Mouse (Mus musculus): Measurements from ENCODE around the gene Idh2. TPM values are rescaled to one million over a fixed set of nuclear protein-coding genes. Genes with fewer than 3 reads are reported as not detected.

Idh2 gene
- polyA plus RNA-seq, 1 experiment from 2014 or later: 183 TPM

GRCm38 (mm10) chr7:80069615-80070327 is 45.4 kb downstream of the Idh2 start:
- no peak overlapping the region for H3K9ac ChIP-seq (replicated peaks)
- peaks cover 30% of the 10 kb centered on the region for H3K4me1 ChIP-seq (ENCODE audit: insufficient read depth)
- H3K4me2 ChIP-seq (ENCODE audit: low read depth, low read length): no peak overlapping the region
- ATAC-seq (peak; percentile 26; the same call in 1 of the 2 replicates), DNase-seq (no peak)
- no peak overlapping the region for H3K27ac ChIP-seq (ENCODE audit: low read depth)
- TF ChIP-seq EP300 (IDR thresholded peaks at IDR 0.05; ENCODE audit: low read depth) (no peak), CTCF (IDR thresholded peaks at IDR 0.05; ENCODE audit: low read depth) (no peak)
- no peaks in the 10 kb centered on the region for H3K9me3 ChIP-seq (ENCODE audit: low read length)
- no peaks in the 10 kb centered on the region for H3K36me3 ChIP-seq (replicated peaks; ENCODE audit: insufficient read depth, low read length)
- WGBS (ENCODE audit: insufficient replicate concordance): 25% methylated on average over 13 of the region's 13 CpGs
- H3K4me3 ChIP-seq (ENCODE audit: low read depth, low read length): no peak overlapping the region
- no peaks in the 10 kb centered on the region for H3K27me3 ChIP-seq (ENCODE audit: insufficient read depth, low read length)

GRCm38 (mm10) chr7:80068341-80068740 is 46.9 kb downstream of the Idh2 start:
- WGBS (ENCODE audit: insufficient replicate concordance): 86% methylated on average over 5 of the region's 7 CpGs
- H3K4me3 ChIP-seq (ENCODE audit: low read depth, low read length): no peak overlapping the region
- no peaks in the 10 kb centered on the region for H3K36me3 ChIP-seq (replicated peaks; ENCODE audit: insufficient read depth, low read length)
- H3K27ac ChIP-seq (ENCODE audit: low read depth): no peak overlapping the region
- no peak overlapping the region for H3K9ac ChIP-seq (replicated peaks)
- no peak overlapping the region for H3K4me2 ChIP-seq (ENCODE audit: low read depth, low read length)
- H3K27me3 ChIP-seq (ENCODE audit: insufficient read depth, low read length): no peaks in the 10 kb centered on the region
- H3K9me3 ChIP-seq (ENCODE audit: low read length): no peaks in the 10 kb centered on the region
- DNase-seq (no peak), ATAC-seq (no peak)
- no peak for TF ChIP-seq CTCF (IDR thresholded peaks at IDR 0.05; ENCODE audit: low read depth)
- no peak for TF ChIP-seq EP300 (IDR thresholded peaks at IDR 0.05; ENCODE audit: low read depth)
- H3K4me1 ChIP-seq (ENCODE audit: insufficient read depth): peaks cover 29% of the 10 kb centered on the region

DNA sequence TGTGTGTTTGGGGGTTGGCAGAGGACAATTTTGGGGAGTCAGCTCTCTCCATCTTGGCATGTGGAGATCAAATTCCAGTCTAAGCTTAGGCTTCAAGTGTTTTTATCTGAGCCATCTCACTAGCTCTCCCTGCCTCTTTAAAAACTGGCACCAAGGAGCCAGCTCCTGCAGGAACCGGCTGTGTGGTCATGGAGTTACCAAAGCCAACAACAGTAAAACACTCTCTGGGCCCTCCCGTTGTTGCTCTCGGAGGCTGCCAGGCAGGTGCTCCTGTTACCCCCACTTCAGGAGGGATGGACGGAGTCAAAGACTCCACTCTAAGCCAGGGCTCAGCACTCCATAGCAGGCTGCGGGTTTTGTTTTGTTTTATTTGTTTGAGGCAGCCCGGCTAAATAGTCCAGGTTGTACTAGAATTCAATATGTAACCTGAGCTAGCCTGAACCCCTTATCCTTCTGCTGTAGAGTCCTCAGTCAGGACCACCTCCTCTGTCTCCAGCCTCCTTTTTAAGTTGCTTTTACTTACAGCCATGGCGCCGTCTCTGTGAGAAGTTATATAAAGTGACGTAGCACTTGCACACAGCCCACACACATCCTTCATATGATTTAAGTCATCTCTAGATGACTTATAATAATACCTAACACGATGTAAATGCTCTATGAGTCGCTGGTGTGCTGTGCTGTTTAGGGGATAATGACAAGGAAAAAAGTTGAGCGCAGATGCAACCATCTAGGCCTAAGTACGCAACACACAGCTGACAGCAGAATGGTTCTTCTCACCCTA is 48.3 kb downstream of the Idh2 start:
- Histone ChIP-seq H3K27ac (ENCODE audit: low read depth) (no peak overlapping the region), H3K36me3 (replicated peaks; ENCODE audit: insufficient read depth, low read length) (no peaks in the 10 kb centered on the region), H3K27me3 (ENCODE audit: insufficient read depth, low read length) (no peaks in the 10 kb centered on the region), H3K9me3 (ENCODE audit: low read length) (no peaks in the 10 kb centered on the region), H3K9ac (replicated peaks) (no peak overlapping the region), H3K4me3 (ENCODE audit: low read depth, low read length) (no peak overlapping the region), H3K4me2 (ENCODE audit: low read depth, low read length) (no peak overlapping the region), H3K4me1 (ENCODE audit: insufficient read depth) (peaks cover 28% of the 10 kb centered on the region)
- 75% methylated on average over 13 of the region's 13 CpGs for WGBS (ENCODE audit: insufficient replicate concordance)
- ATAC-seq: no peak
- DNase-seq: no peak
- TF ChIP-seq EP300 (IDR thresholded peaks at IDR 0.05; ENCODE audit: low read depth) (no peak), CTCF (IDR thresholded peaks at IDR 0.05; ENCODE audit: low read depth) (no peak)

DNA sequence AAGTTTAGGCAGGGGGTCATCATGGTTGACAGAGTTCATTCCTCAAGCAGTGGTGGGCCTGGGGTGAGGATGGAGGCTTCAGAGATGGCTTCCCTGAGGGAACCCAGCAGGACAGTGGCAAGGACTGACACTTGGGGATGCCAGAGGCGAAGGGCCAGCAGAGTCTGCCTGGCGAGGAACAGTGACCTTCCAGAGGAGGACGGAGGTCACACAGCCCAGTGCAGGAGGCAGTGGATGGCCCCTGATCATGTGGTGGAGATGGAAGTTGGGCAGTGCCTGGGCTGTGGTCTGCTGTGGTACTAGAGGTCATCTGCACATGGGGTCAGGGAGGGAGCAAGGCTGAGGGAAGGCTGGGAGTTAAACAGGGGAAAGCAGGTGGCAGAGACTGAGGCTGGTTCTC is 49.9 kb downstream of the Idh2 start:
- peaks cover 31% of the 10 kb centered on the region for H3K4me1 ChIP-seq (ENCODE audit: insufficient read depth)
- H3K36me3 ChIP-seq (replicated peaks; ENCODE audit: insufficient read depth, low read length): 0 out of 2 replicates have a peak, but pooled peaks cover 4% of the 10 kb centered on the region
- TF ChIP-seq EP300 (IDR thresholded peaks at IDR 0.05; ENCODE audit: low read depth) (no peak), CTCF (IDR thresholded peaks at IDR 0.05; ENCODE audit: low read depth) (no peak)
- H3K27ac ChIP-seq (ENCODE audit: low read depth): no peak overlapping the region
- no peak for ATAC-seq
- H3K27me3 ChIP-seq (ENCODE audit: insufficient read depth, low read length): no peaks in the 10 kb centered on the region
- no peak for DNase-seq
- H3K9ac ChIP-seq (replicated peaks): no peak overlapping the region
- H3K4me3 ChIP-seq (ENCODE audit: low read depth, low read length): no peak overlapping the region
- no peaks in the 10 kb centered on the region for H3K9me3 ChIP-seq (ENCODE audit: low read length)
- no peak overlapping the region for H3K4me2 ChIP-seq (ENCODE audit: low read depth, low read length)
- 75% methylated on average over 3 of the region's 3 CpGs for WGBS (ENCODE audit: insufficient replicate concordance)

GRCm38 (mm10) chr7:80063902-80064736 is 51.1 kb downstream of the Idh2 start:
- TF ChIP-seq CTCF (IDR thresholded peaks at IDR 0.05; ENCODE audit: low read depth) (no peak), EP300 (IDR thresholded peaks at IDR 0.05; ENCODE audit: low read depth) (no peak)
- H3K9me3 ChIP-seq (ENCODE audit: low read length): no peaks in the 10 kb centered on the region
- H3K27ac ChIP-seq (ENCODE audit: low read depth): no peak overlapping the region
- H3K4me1 ChIP-seq (ENCODE audit: insufficient read depth): peaks cover 31% of the 10 kb centered on the region
- no peak overlapping the region for H3K4me2 ChIP-seq (ENCODE audit: low read depth, low read length)
- ATAC-seq (no peak), DNase-seq (no peak)
- 0 out of 2 replicates have a peak, but pooled peaks cover 4% of the 10 kb centered on the region for H3K36me3 ChIP-seq (replicated peaks; ENCODE audit: insufficient read depth, low read length)
- WGBS (ENCODE audit: insufficient replicate concordance): 50% methylated on average over 15 of the region's 15 CpGs
- no peak overlapping the region for H3K4me3 ChIP-seq (ENCODE audit: low read depth, low read length)
- no peak overlapping the region for H3K9ac ChIP-seq (replicated peaks)
- H3K27me3 ChIP-seq (ENCODE audit: insufficient read depth, low read length): no peaks in the 10 kb centered on the region

DNA sequence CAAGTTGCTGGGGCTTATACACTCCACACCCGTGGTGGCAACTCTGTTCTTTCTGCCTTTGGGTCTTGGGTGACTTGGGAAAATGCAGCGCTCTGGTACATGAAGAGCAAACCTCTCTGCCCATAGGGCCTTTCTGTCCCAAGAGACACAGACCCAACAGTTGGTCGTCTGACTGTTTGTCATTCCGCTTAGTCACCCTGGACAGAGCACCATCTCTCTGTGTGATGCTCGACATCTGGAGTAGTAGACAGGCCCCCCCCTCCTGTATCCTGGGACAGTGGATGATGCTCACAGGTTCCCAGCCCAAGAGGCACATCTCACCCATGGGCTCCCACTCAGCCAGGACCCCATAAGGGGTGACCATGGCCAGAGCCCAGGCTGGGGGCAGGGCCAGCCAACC is 51.9 kb downstream of the Idh2 start:
- no peak for DNase-seq
- Histone ChIP-seq H3K27me3 (ENCODE audit: insufficient read depth, low read length) (no peaks in the 10 kb centered on the region), H3K4me1 (ENCODE audit: insufficient read depth) (peaks cover 35% of the 10 kb centered on the region), H3K9ac (replicated peaks) (no peak overlapping the region), H3K9me3 (ENCODE audit: low read length) (no peaks in the 10 kb centered on the region), H3K4me3 (ENCODE audit: low read depth, low read length) (no peak overlapping the region), H3K4me2 (ENCODE audit: low read depth, low read length) (no peak overlapping the region), H3K36me3 (replicated peaks; ENCODE audit: insufficient read depth, low read length) (0 out of 2 replicates have a peak, but pooled peaks cover 4% of the 10 kb centered on the region), H3K27ac (ENCODE audit: low read depth) (no peak overlapping the region)
- 54% methylated on average over 5 of the region's 5 CpGs for WGBS (ENCODE audit: insufficient replicate concordance)
- no peak for ATAC-seq
- TF ChIP-seq CTCF (IDR thresholded peaks at IDR 0.05; ENCODE audit: low read depth) (no peak), EP300 (IDR thresholded peaks at IDR 0.05; ENCODE audit: low read depth) (no peak)

Data from liver, postnatal 0 days (tissue).